ENCODE assay signal across 10 mouse cellular contexts in the genomic region with DNA sequence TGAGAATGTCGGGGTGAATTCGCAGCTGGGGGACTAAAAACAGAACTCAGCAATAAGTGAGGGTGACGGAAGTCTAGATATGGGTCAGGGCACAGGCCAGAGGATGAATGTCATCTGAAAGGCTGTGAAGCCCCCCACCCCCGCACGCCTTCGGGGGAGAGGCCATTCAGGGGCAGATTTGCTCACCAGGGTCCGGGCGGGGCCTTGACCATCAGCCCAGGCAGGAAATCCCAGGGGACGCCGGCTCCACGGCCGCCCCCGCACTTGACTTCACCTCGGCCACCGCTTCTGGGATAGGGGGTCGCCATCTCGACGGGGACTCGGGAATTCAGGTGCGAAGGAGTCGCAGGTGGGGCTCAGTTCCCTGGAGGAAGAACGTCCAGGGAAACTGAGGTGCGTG. TPM values are rescaled to one million over a fixed set of nuclear protein-coding genes. Genes with fewer than 3 reads are reported as not detected.
A peak's percentile ranks its signal among the peaks of the same experiment; 100 is the strongest.
DNase-seq lines count a peak whose midpoint lies in the region; ATAC-seq and TF ChIP-seq lines count a peak whose summit lies in the region.
"Had no signal": no experiment of that assay in that cellular context is flagged by ENCODE, and none has a peak within 500 bp of the region (broad histone marks: within the 10 kb centered on the region; RNA-seq: fewer than 3 reads in every experiment).

No protein-coding gene starts in this region.

- no peak overlapping the region for H3K27ac ChIP-seq in layer of hippocampus, adult 2 months
- no peak overlapping the region for H3K27ac ChIP-seq in forebrain, embryonic 12.5 days
- H3K27ac ChIP-seq in intestine, embryonic 16.5 days (ENCODE audit: low read length): no peak overlapping the region
- no peak overlapping the region for H3K27ac ChIP-seq in neural tube, embryonic 13.5 days (replicated peaks)

- H3K27me3 ChIP-seq in forebrain, embryonic 12.5 days: peaks cover 84% of the 10 kb centered on the region
- peaks cover 65% of the 10 kb centered on the region for H3K27me3 ChIP-seq in intestine, embryonic 16.5 days (replicated peaks; ENCODE audit: control insufficient read depth, insufficient read depth, low read length)
- H3K27me3 ChIP-seq in neural tube, embryonic 13.5 days: peaks cover 79% of the 10 kb centered on the region

- peak overlapping the region; percentile 18; the same call in 1 of the 2 replicates for H3K4me3 ChIP-seq in layer of hippocampus, adult 2 months
- peak overlapping the region; percentile 35 for H3K4me3 ChIP-seq in forebrain, embryonic 12.5 days (replicated peaks)
- H3K4me3 ChIP-seq in intestine, embryonic 16.5 days (ENCODE audit: low read length): peak overlapping the region; percentile 45; the same call in 1 of the 2 replicates
- H3K4me3 ChIP-seq in neural tube, embryonic 13.5 days: peak overlapping the region; percentile 22

- no peak for TF ChIP-seq CTCF in layer of hippocampus, adult 2 months (conservative IDR thresholded peaks at IDR 0.05)

- no peak for DNase-seq in layer of hippocampus, adult 2 months (ENCODE audit: low spot score in 2 of 2)
- no peak for DNase-seq in layer of hippocampus, adult 11-12 months (ENCODE audit: low spot score)
- no peak for DNase-seq in frontal cortex, adult 2 months (ENCODE audit: extremely low spot score in 1 of 2, low spot score in 1 of 2)
- DNase-seq in spleen, adult 18-20 months: no peak

- WGBS in forebrain, embryonic 12.5 days: 5% methylated on average over 23 of the region's 23 CpGs
- 4% methylated on average over 23 of the region's 23 CpGs for WGBS in intestine, embryonic 16.5 days
- 6% methylated on average over 23 of the region's 23 CpGs for WGBS in neural tube, embryonic 13.5 days

- no peaks in the 10 kb centered on the region for H3K9me3 ChIP-seq in forebrain, embryonic 12.5 days
- H3K9me3 ChIP-seq in intestine, embryonic 16.5 days (ENCODE audit: control insufficient read depth, low read length): no peaks in the 10 kb centered on the region
- H3K9me3 ChIP-seq in neural tube, embryonic 13.5 days: no peaks in the 10 kb centered on the region

- peaks cover 27% of the 10 kb centered on the region for H3K4me1 ChIP-seq in forebrain, embryonic 12.5 days
- H3K4me1 ChIP-seq in intestine, embryonic 16.5 days (ENCODE audit: control insufficient read depth, insufficient read depth, low read length): 0 out of 2 replicates have a peak, but pooled peaks cover 8% of the 10 kb centered on the region
- H3K4me1 ChIP-seq in neural tube, embryonic 13.5 days (replicated peaks): peaks cover 30% of the 10 kb centered on the region

- no peaks in the 10 kb centered on the region for H3K36me3 ChIP-seq in forebrain, embryonic 12.5 days (replicated peaks)
- no peaks in the 10 kb centered on the region for H3K36me3 ChIP-seq in intestine, embryonic 16.5 days (ENCODE audit: control insufficient read depth, insufficient read depth, low read length)
- H3K36me3 ChIP-seq in neural tube, embryonic 13.5 days: no peaks in the 10 kb centered on the region
- H3K36me3 ChIP-seq: G1E had no signal

- H3K9ac ChIP-seq in forebrain, embryonic 12.5 days: no peak overlapping the region
- no peak overlapping the region for H3K9ac ChIP-seq in intestine, embryonic 16.5 days (ENCODE audit: low read depth, low read length)
- 0 out of 2 replicates have a peak overlapping the region, but pooled peaks have one; percentile 9 for H3K9ac ChIP-seq in neural tube, embryonic 13.5 days

- ATAC-seq in forebrain, embryonic 12.5 days (ENCODE audit: low FRiP score): no peak
- ATAC-seq in intestine, embryonic 16.5 days: no peak
- ATAC-seq in neural tube, embryonic 13.5 days (ENCODE audit: low read depth): no peak
- ATAC-seq in megakaryocyte, adult 5-6 weeks (ENCODE audit: poor library complexity, severe bottlenecking): no peak
- ATAC-seq: inflammation-experienced regulatory T-cells, adult 6 months had no signal

- H3K4me2 ChIP-seq in forebrain, embryonic 12.5 days: peak overlapping the region; percentile 51
- H3K4me2 ChIP-seq in intestine, embryonic 16.5 days (ENCODE audit: low read depth, low read length): 0 out of 2 replicates have a peak overlapping the region, but pooled peaks have one; percentile 71
- H3K4me2 ChIP-seq in neural tube, embryonic 13.5 days: peak overlapping the region; percentile 58

RNA-seq across cellular contexts. Expression of a gene that starts 2.2 kb away (rescaled TPM):
- total RNA-seq in layer of hippocampus, adult 2 months (2021): 10 to 100 TPM; 16.1 to 18.4 TPM
- polyA plus RNA-seq in forebrain, embryonic 12.5 days (2016; fragmentation: Nextera tagmentation; extraction: Ambion mirVana): 1.8 and 2.0 TPM in 2 replicates
- polyA plus RNA-seq in intestine, embryonic 16.5 days (2015; fragmentation: Nextera tagmentation; extraction: Ambion mirVana): 0.13 and 0.27 TPM in 2 replicates
- 1.6 and 1.7 TPM in 2 replicates for polyA plus RNA-seq in neural tube, embryonic 13.5 days (2015; fragmentation: Nextera tagmentation; extraction: Ambion mirVana)
- 7.8 and 10.1 TPM in 2 replicates for polyA plus RNA-seq in frontal cortex, adult 2 months (2012; rRNA removed)
- total RNA-seq in megakaryocyte, adult 5-6 weeks (2015): not detected in 2 replicates
- total RNA-seq in megakaryocyte, adult 5-6 weeks (2017): not detected in 2 replicates
- polyA plus RNA-seq: G1E had no signal

RNA-seq across cellular contexts. Expression of a gene that starts 22.7 kb away (rescaled TPM):
- total RNA-seq in layer of hippocampus, adult 2 months (2021): 10 to 100 TPM; 59.4 to 72.5 TPM
- polyA plus RNA-seq in forebrain, embryonic 12.5 days (2016; fragmentation: Nextera tagmentation; extraction: Ambion mirVana): 42.4 and 53.1 TPM in 2 replicates
- 52.4 and 62.8 TPM in 2 replicates for polyA plus RNA-seq in intestine, embryonic 16.5 days (2015; fragmentation: Nextera tagmentation; extraction: Ambion mirVana)
- 54.6 and 59.0 TPM in 2 replicates for polyA plus RNA-seq in neural tube, embryonic 13.5 days (2015; fragmentation: Nextera tagmentation; extraction: Ambion mirVana)
- 84.3 and 91.7 TPM in 2 replicates for polyA plus RNA-seq in frontal cortex, adult 2 months (2012; rRNA removed)
- total RNA-seq in megakaryocyte, adult 5-6 weeks (2015): 24.2 and 33.1 TPM in 2 replicates
- total RNA-seq in megakaryocyte, adult 5-6 weeks (2017): 10.7 and 12.8 TPM in 2 replicates
